Mouse (Mus musculus) hematopoietic stem cell, adult 5-6 weeks (primary cell): ENCODE data around the gene Ric8b. TPM values are rescaled to one million over a fixed set of nuclear protein-coding genes. Genes with fewer than 3 reads are reported as not detected.

Experiments used
- ATAC-seq, 2 experiments: fragments of 125-278 bp in 1 of 2; replicated peaks in 1 of 2; 2 replicates each; pipeline ENCODE4 v1.8.0; 2016 to 2017; ENCODE audit warnings: inconsistent platforms in 2 of 2, mild to moderate bottlenecking in 2 of 2, moderate number of reproducible peaks in 2 of 2, low read depth in 1 of 2, moderate TSS enrichment in 1 of 2; ENCODE audit not compliant: low FRiP score in 2 of 2, poor library complexity in 2 of 2, severe bottlenecking in 2 of 2, insufficient read depth in 1 of 2, low TSS enrichment in 1 of 2
- total RNA-seq: library from RNA; stranded (forward); fragments of 172-1452, 232-1000 nt; gene quantifications from 2 replicates; pipeline ENCODE4 v1.2.3, GENCODE M21; 2017

Gene Ric8b
- total RNA-seq, 1 experiment from 2014 or later = 27.2 TPM

GRCm38 (mm10) chr10:84985956-84986355, 68.5 kb downstream of the Ric8b start:
- peak in 1 of 2 experiments; percentile 39; a peak in 1 of 4 replicates for ATAC-seq

DNA sequence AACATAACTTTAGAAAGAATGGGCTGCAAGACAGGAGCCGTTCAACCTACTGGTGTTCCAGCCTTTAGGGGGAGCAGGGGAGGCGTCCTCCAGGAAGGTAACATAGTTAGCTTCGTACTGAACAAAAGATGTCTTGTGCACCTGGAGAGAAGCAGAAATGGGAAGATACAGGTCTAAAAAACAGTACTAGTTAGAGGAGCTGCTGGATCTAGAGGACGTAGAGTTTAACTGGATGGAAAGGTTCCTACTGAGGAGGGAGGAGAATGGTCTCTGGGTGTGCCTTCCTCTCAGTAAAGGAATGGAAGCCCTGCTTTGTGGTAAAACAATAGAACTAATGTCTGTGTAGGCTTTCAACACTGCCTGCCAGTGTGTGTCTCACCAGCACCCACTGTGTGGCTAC, 70.2 kb downstream of the Ric8b start:
- ATAC-seq = no peak

DNA sequence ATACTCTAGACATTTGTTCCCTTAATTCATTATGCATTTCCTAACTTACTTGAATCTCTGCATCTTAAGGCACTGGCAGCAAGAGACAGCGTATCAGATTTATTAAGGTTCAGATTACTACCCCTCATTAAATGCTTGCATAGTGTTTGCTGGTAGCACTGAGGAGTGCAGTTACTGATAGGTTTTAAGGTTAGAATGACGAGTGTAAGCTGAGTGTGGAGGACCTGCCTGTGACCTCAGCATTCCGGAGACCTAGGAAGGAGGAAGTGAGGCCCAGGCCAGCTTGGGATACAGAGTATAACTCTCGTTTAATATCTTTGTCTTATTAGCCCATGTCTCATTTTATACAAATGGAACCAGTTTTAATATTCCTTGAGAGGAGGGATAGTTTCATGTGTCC, 71.2 kb downstream of the Ric8b start:
- no peak for ATAC-seq

- no peak for ATAC-seq
These were observed 76.9 kb downstream of the Ric8b start for GRCm38 (mm10) chr10:84994346-84994745.

DNA sequence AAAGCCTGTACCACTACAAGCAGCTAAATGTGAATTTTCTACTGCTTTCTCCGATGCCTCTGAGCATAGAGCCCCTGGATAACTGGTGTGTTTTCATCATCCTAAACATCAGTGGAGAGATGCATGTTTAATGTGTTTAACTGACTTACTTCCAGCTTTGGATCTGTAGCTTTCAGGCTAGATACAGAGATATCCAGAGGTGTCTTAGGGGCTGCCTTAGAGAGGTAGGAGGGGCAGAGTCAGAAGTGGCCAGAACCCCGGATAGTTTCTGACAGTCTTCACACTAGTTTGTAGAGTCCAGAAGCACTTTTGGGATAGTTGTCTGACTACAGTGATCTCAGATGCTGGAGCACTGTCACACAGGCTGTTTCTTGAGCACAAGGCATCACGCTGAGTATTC, 77.6 kb downstream of the Ric8b start:
- ATAC-seq = no peak

DNA sequence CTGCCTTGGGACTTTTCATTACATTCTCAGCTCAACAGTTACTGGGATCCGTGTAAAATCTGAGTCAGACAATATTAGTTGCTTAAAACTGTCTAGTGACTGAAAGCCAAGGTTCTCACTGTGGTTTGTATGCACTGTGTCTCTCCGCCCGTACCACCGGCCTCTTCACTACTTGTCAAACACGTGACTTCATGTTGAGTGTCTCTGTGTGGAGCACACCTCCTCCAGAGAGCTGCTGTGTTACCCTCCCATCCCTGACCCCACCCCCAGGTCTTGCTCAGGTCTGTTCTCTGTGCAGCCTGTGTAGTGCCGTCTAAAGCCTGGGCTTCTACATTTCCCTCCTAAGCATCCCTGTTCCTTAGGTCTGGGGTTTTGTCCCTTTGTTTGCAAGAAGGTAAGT, 79.0 kb downstream of the Ric8b start:
- no peak for ATAC-seq

- no peak for ATAC-seq
These were observed 80.3 kb downstream of the Ric8b start for GRCm38 (mm10) chr10:84997571-84998224.

- ATAC-seq = no peak
These were observed 80.8 kb downstream of the Ric8b start for GRCm38 (mm10) chr10:84998225-84998579.

DNA sequence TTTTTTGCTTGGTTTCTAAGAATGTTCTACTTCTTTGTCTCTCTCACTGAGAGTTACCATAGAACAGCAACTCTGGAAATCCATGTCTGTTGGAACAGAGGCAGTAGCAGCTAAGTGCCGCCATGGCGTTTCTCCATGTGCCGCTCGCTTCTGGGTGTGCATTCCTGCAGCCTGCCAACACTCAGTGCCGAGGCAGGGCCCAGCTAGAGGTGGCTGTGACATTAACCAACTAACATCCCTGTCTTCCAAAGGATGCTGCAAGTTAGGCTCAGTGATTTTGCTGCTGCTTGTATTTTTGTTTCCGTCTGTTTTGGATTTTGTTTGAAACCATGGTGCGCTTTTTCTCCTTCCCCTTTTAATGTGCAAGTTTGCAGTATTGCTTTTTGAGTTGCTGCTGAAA, 84.5 kb downstream of the Ric8b start:
- no peak for ATAC-seq

GRCm38 (mm10) chr10:85003190-85004026, 86.0 kb downstream of the Ric8b start:
- ATAC-seq = no peak; a peak in 1 of 4 replicates

GRCm38 (mm10) chr10:85006573-85007310, 89.3 kb downstream of the Ric8b start:
- ATAC-seq = no peak

DNA sequence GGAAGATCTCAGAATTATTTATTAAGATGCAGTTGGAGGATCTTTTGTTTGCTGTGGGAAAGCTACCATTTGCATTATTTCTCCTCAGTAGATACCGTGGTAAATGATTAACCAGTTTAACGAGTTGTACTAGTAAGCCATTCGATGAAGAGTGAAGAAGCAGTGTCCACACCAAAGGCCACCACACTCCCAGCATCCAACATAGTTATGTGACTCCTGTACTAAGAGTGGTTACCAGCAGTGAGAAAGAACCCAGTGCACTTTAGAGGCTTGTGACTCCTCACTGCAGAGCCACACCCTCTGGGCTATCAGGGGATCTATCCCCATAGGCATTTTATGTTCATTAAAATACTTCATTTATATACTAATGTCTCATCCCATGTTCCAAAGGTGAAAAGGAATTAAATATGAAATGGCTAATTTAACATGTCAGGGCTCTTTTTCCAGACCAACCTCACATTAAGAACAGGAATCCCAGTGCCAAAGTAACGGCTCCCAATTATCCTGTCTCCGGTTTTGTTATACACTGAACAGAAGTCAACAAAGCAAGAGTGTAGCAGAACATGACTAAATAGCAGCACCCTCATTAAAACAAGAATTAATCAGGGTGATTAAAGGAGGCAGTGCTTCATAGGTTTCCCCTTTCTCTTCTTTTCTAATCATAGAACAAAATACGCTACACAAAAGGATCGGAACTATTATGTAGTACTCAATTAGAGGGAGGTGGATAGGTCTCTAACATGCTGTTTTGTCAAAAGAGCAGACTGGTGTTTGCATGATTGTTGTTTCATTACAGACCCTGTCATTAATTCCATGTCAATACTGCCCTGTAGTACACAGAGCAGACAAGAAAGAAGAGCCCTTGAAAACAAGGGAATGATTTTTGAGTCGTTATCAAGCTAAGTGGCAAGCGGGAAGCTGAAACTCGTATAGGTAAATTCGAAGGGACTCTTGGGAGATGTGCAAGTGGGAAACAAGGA, 90.7 kb downstream of the Ric8b start:
- no peak for ATAC-seq

- no peak for ATAC-seq
These were observed 93.7 kb downstream of the Ric8b start for GRCm38 (mm10) chr10:85011066-85011465.

DNA sequence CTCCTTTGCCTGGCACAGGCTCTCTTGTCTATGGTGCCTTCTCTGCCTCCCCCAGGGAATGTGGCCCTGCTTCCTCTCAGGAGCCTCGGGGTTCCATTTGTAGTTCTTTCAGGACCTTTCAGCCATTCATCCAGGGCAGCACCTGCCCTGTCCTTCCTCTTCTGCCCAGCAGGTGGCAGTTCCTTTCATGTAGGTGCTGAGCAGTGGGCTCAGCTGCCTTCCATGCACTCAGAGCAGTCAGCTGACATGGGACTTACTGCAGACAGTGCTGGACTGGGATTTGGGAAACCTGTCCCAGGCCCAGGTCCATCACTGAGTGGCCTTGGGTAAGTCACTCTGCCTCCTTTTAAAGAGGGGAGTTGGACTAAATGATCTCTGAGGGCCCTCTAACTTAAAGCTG, 96.0 kb downstream of the Ric8b start:
- ATAC-seq = peak; percentile 71 to 78

DNA sequence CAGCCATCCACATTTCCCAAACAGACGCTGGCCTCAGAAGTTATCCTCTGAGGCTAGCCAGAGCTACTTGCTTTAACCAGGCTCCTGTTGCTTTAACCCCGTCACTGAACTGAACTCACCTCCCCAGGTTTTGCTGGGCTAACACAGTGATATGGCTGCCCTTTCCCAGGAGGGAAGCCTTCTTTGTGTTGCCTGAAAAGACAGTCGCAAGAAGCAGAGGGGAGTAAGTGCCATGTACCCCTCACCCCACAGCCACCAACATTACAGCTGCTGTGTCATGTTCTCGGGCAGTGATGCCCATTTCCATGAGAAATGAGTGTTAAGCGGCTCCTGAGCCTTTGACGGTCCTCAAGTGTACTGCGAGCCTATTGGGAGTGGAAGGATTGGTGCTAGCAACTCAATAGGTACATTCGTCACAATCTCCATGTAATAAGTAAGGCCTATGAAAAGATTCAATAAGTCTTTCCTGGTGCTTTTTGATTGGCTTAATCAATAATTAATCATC, 96.6 kb downstream of the Ric8b start:
- no peak for ATAC-seq

DNA sequence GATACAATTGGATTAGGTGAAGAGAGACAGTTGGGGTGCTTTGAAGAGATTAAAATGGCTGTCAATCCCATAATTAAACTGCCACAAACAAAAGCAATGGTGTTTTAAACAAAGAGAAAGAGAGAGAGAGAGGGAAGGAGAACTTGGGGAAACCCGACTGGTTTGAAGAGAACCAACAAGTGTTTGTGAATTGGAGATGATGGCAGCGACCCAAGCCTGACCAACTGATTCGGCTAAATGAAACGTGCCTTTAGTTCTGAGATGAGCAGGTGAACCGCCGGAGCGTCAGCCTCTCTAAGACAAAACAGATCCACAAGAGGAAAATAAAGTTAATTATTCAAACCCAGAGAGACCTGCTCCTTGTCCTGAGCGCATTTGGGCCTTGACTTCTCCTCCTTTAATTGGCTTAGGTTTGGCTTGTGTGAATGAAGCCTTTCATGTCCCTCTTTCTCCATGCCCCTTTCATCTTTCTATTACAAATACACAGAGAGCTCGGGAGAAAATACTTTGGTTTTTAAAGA, 97.1 kb downstream of the Ric8b start:
- ATAC-seq = no peak
